Mouse (Mus musculus): ENCODE measurements at regions not wholly inside any gene's neighbourhood (a gene's known extent, or its start where the extent isn't known, plus 50 kb on each side); places are given as distances from the start of the nearest gene placed in this dataset.

DNA sequence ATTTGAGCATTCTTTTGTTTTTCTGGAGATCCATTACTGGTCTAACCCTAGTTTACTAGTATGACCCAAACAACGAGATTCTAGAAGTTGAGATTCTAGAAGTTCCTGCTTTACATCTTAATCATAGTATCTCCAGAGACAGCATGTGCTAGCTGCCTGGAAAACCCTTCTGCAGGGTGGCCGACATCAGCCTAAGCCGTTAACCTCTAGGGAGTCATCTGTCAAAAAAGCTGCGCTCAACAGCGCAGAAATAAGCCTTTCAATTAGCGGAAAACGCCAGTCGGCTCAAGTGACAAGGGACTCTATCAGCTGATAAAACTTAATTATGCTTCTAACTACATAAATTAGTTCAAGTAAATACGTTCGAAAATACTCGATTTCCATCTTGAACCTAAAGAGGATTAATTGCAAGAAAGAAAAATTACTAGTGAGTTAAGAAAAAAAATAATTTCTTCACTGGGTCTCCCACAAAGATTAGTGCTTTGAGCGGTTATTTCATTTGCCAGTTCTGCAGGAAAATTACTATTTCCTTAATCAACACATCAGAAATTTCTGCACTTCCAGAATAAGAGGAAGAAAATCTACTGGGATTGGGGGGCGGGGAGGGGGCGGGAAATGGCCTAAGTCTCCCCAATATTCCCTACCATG lies 53.0 kb upstream of the Chd2 start:
- Histone ChIP-seq H3K27me3 (no peaks in the 10 kb centered on the region), H3K9ac (peak overlapping the region; percentile 19), H3K4me2 (peak overlapping the region; percentile 69), H3K4me3 (replicated peaks) (peak overlapping the region; percentile 41), H3K9me3 (replicated peaks) (no peaks in the 10 kb centered on the region), H3K36me3 (no peaks in the 10 kb centered on the region), H3K27ac (peak overlapping the region; percentile 90), H3K4me1 (peaks cover 45% of the 10 kb centered on the region)
- no peak for ATAC-seq (replicated peaks; ENCODE audit: low FRiP score)
- WGBS = under 1% methylated on average over 14 of the region's 14 CpGs

DNA sequence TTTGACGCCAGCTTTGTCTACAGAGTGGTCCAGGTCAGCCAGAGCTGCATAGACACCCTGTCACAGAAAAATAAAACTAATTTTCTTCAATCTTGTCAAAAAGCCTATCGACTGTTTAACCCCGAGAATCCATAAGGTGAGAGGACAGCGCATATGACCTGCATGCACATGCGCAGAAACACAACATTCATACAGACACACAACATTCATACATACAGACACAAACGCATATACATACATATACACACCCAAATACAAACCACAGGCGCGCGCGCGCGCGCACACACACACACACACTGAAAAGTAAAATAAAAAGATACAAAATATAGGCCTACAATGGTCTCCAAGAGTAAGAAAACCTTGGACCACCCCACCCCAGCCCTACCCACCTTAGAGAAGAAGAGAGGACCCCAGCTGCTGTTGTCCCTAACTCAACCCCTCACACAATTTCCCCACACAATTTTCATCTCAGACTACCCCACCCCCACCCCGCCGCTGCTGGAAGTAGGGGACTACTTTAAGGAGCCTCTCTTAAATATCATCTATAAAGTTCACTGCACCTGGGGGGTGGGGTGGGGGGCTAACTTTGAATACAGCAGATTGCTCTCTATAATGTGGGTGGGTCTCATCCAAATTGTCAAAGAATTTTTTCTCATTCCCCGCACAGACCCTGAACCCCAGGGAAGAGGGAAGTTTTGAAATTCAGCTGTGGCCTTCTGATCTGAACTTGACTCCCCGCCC lies 52.2 kb upstream of the Chd2 start:
- no peaks in the 10 kb centered on the region for H3K36me3 ChIP-seq
- peak overlapping the region; percentile 69 for H3K4me2 ChIP-seq
- no peak overlapping the region for H3K9ac ChIP-seq
- 75% methylated on average over 17 of the region's 17 CpGs for WGBS
- H3K27ac ChIP-seq = peak overlapping the region; percentile 90
- no peak for ATAC-seq (replicated peaks; ENCODE audit: low FRiP score)
- H3K9me3 ChIP-seq (replicated peaks) = no peaks in the 10 kb centered on the region
- H3K4me3 ChIP-seq (replicated peaks) = no peak overlapping the region
- H3K4me1 ChIP-seq = peaks cover 53% of the 10 kb centered on the region
- H3K27me3 ChIP-seq = no peaks in the 10 kb centered on the region

DNA sequence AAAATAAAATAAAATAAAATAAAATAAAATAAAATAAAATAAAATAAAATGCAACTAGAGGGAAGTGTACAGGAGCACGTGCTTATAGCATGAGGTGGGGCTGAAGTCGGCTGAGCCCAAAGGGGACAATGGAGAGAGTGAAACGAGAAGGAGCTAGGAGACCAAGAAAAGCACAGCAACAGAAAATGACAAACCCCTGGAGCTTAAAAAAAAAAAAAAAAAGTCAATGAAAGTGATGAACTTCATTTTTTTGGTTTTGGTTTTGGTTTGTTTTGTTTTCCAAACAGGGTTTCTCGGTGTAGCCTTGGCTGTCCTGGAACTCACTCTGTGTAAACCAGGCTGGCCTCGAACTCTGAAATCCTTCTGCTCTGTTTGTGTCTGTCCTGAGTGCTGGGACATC lies 51.2 kb upstream of the Chd2 start:
- Histone ChIP-seq H3K27ac (no peak overlapping the region), H3K9me3 (replicated peaks) (no peaks in the 10 kb centered on the region), H3K4me3 (replicated peaks) (no peak overlapping the region), H3K9ac (no peak overlapping the region), H3K4me1 (peaks cover 58% of the 10 kb centered on the region), H3K36me3 (no peaks in the 10 kb centered on the region), H3K27me3 (no peaks in the 10 kb centered on the region), H3K4me2 (no peak overlapping the region)
- 93% methylated on average over 5 of the region's 5 CpGs for WGBS
- no peak for ATAC-seq (replicated peaks; ENCODE audit: low FRiP score)
